Mouse (Mus musculus): ENCODE results near the gene Gadl1. TPM values are rescaled to one million over a fixed set of nuclear protein-coding genes. Genes with fewer than 3 reads are reported as not detected.

Gadl1 gene
- total and polyA plus RNA-seq, 2 experiments = not detected

GRCm38 (mm10) chr9:116013911-116014310, 104.7 kb downstream of the Gadl1 start:
- H3K9ac ChIP-seq (ENCODE audit: low read depth, low read length) = no peak overlapping the region
- H3K79me2 ChIP-seq (ENCODE audit: control insufficient read depth, insufficient read depth, low read length) = no peaks in the 10 kb centered on the region
- 83% methylated on average over 4 of the region's 4 CpGs for WGBS
- no peak overlapping the region for H3K4me3 ChIP-seq (ENCODE audit: insufficient read depth, low read depth, low read length)
- H3K36me3 ChIP-seq (ENCODE audit: control insufficient read depth, insufficient read depth, low read length) = no peaks in the 10 kb centered on the region
- TF ChIP-seq POLR2A (IDR thresholded peaks at IDR 0.05; ENCODE audit: extremely low read depth, insufficient read depth, low read length) (no peak), CTCF (IDR thresholded peaks at IDR 0.05; ENCODE audit: low read depth, low read length) (no peak)
- no peaks in the 10 kb centered on the region for H3K4me1 ChIP-seq (ENCODE audit: control insufficient read depth, insufficient read depth, low read length)
- no peaks in the 10 kb centered on the region; the same call in 1 of the 2 replicates for H3K27me3 ChIP-seq (ENCODE audit: control insufficient read depth, insufficient read depth, low read length)
- H3K27ac ChIP-seq (replicated peaks; ENCODE audit: insufficient read depth, low read depth, low read length) = no peak overlapping the region
- no peak for DNase-seq (ENCODE audit: extremely low read depth, low read depth, low spot score)

GRCm38 (mm10) chr9:116016221-116016620, 107.0 kb downstream of the Gadl1 start:
- 81% methylated on average over 9 of the region's 9 CpGs for WGBS
- no peak overlapping the region for H3K9ac ChIP-seq (ENCODE audit: low read depth, low read length)
- H3K36me3 ChIP-seq (ENCODE audit: control insufficient read depth, insufficient read depth, low read length) = no peaks in the 10 kb centered on the region
- H3K27me3 ChIP-seq (ENCODE audit: control insufficient read depth, insufficient read depth, low read length) = no peaks in the 10 kb centered on the region; the same call in 1 of the 2 replicates
- DNase-seq (ENCODE audit: extremely low read depth, low read depth, low spot score) = no peak
- TF ChIP-seq POLR2A (IDR thresholded peaks at IDR 0.05; ENCODE audit: extremely low read depth, insufficient read depth, low read length) (no peak), CTCF (IDR thresholded peaks at IDR 0.05; ENCODE audit: low read depth, low read length) (no peak)
- no peaks in the 10 kb centered on the region for H3K79me2 ChIP-seq (ENCODE audit: control insufficient read depth, insufficient read depth, low read length)
- H3K4me3 ChIP-seq (ENCODE audit: insufficient read depth, low read depth, low read length) = no peak overlapping the region
- H3K4me1 ChIP-seq (ENCODE audit: control insufficient read depth, insufficient read depth, low read length) = no peaks in the 10 kb centered on the region
- H3K27ac ChIP-seq (replicated peaks; ENCODE audit: insufficient read depth, low read depth, low read length) = no peak overlapping the region

- Histone ChIP-seq H3K27me3 (ENCODE audit: control insufficient read depth, insufficient read depth, low read length) (no peaks in the 10 kb centered on the region; the same call in 1 of the 2 replicates), H3K79me2 (ENCODE audit: control insufficient read depth, insufficient read depth, low read length) (no peaks in the 10 kb centered on the region), H3K36me3 (ENCODE audit: control insufficient read depth, insufficient read depth, low read length) (no peaks in the 10 kb centered on the region), H3K9ac (ENCODE audit: low read depth, low read length) (no peak overlapping the region), H3K4me3 (ENCODE audit: insufficient read depth, low read depth, low read length) (no peak overlapping the region), H3K27ac (replicated peaks; ENCODE audit: insufficient read depth, low read depth, low read length) (no peak overlapping the region), H3K4me1 (ENCODE audit: control insufficient read depth, insufficient read depth, low read length) (no peaks in the 10 kb centered on the region)
- TF ChIP-seq POLR2A (IDR thresholded peaks at IDR 0.05; ENCODE audit: extremely low read depth, insufficient read depth, low read length) = no peak
- no peak for TF ChIP-seq CTCF (IDR thresholded peaks at IDR 0.05; ENCODE audit: low read depth, low read length)
- no peak for DNase-seq (ENCODE audit: extremely low read depth, low read depth, low spot score)
- WGBS = 76% methylated on average over 3 of the region's 3 CpGs
Measured at GRCm38 (mm10) chr9:116017091-116017490, 107.8 kb downstream of the Gadl1 start.

- Histone ChIP-seq H3K9ac (ENCODE audit: low read depth, low read length) (no peak overlapping the region), H3K4me3 (ENCODE audit: insufficient read depth, low read depth, low read length) (no peak overlapping the region), H3K27me3 (ENCODE audit: control insufficient read depth, insufficient read depth, low read length) (no peaks in the 10 kb centered on the region), H3K79me2 (ENCODE audit: control insufficient read depth, insufficient read depth, low read length) (no peaks in the 10 kb centered on the region), H3K4me1 (ENCODE audit: control insufficient read depth, insufficient read depth, low read length) (no peaks in the 10 kb centered on the region), H3K27ac (replicated peaks; ENCODE audit: insufficient read depth, low read depth, low read length) (no peak overlapping the region), H3K36me3 (ENCODE audit: control insufficient read depth, insufficient read depth, low read length) (no peaks in the 10 kb centered on the region)
- TF ChIP-seq CTCF (IDR thresholded peaks at IDR 0.05; ENCODE audit: low read depth, low read length) (no peak), POLR2A (IDR thresholded peaks at IDR 0.05; ENCODE audit: extremely low read depth, insufficient read depth, low read length) (no peak)
- DNase-seq (ENCODE audit: extremely low read depth, low read depth, low spot score) = no peak
- WGBS = 85% methylated on average over 7 of the region's 7 CpGs
Measured at GRCm38 (mm10) chr9:116018586-116018985, 109.3 kb downstream of the Gadl1 start.

GRCm38 (mm10) chr9:116025371-116025770, 116.1 kb downstream of the Gadl1 start:
- Histone ChIP-seq H3K27ac (replicated peaks; ENCODE audit: insufficient read depth, low read depth, low read length) (no peak overlapping the region), H3K36me3 (ENCODE audit: control insufficient read depth, insufficient read depth, low read length) (no peaks in the 10 kb centered on the region), H3K27me3 (ENCODE audit: control insufficient read depth, insufficient read depth, low read length) (no peaks in the 10 kb centered on the region), H3K9ac (ENCODE audit: low read depth, low read length) (no peak overlapping the region), H3K79me2 (ENCODE audit: control insufficient read depth, insufficient read depth, low read length) (no peaks in the 10 kb centered on the region), H3K4me1 (ENCODE audit: control insufficient read depth, insufficient read depth, low read length) (no peaks in the 10 kb centered on the region), H3K4me3 (ENCODE audit: insufficient read depth, low read depth, low read length) (no peak overlapping the region)
- 77% methylated on average over 6 of the region's 6 CpGs for WGBS
- DNase-seq (ENCODE audit: extremely low read depth, low read depth, low spot score) = no peak
- TF ChIP-seq POLR2A (IDR thresholded peaks at IDR 0.05; ENCODE audit: extremely low read depth, insufficient read depth, low read length) = no peak
- TF ChIP-seq CTCF (IDR thresholded peaks at IDR 0.05; ENCODE audit: low read depth, low read length) = no peak

- WGBS = 89% methylated on average over 2 of the region's 2 CpGs
- TF ChIP-seq POLR2A (IDR thresholded peaks at IDR 0.05; ENCODE audit: extremely low read depth, insufficient read depth, low read length) = no peak
- no peak for TF ChIP-seq CTCF (IDR thresholded peaks at IDR 0.05; ENCODE audit: low read depth, low read length)
- Histone ChIP-seq H3K27me3 (ENCODE audit: control insufficient read depth, insufficient read depth, low read length) (no peaks in the 10 kb centered on the region), H3K9ac (ENCODE audit: low read depth, low read length) (no peak overlapping the region), H3K36me3 (ENCODE audit: control insufficient read depth, insufficient read depth, low read length) (no peaks in the 10 kb centered on the region), H3K79me2 (ENCODE audit: control insufficient read depth, insufficient read depth, low read length) (no peaks in the 10 kb centered on the region), H3K4me1 (ENCODE audit: control insufficient read depth, insufficient read depth, low read length) (no peaks in the 10 kb centered on the region), H3K27ac (replicated peaks; ENCODE audit: insufficient read depth, low read depth, low read length) (no peak overlapping the region), H3K4me3 (ENCODE audit: insufficient read depth, low read depth, low read length) (no peak overlapping the region)
- DNase-seq (ENCODE audit: extremely low read depth, low read depth, low spot score) = no peak
Measured at GRCm38 (mm10) chr9:116029076-116029475, 119.8 kb downstream of the Gadl1 start.
